Mouse (Mus musculus) MEL (cell line): ENCODE results near the gene Sult1d1. TPM values are rescaled to one million over a fixed set of nuclear protein-coding genes. Genes with fewer than 3 reads are reported as not detected.

Experiments used
- DNase-seq: peaks from one replicate; pipeline ENCODE4 v3.0.0; 2011; ENCODE audit warnings: low read depth, low spot score
- H3K27ac ChIP-seq: 2 replicates; pipeline ENCODE4 v1.5.1; 2012; ENCODE audit warnings: low read depth, mild to moderate bottlenecking, control low read depth, low read length, moderate library complexity; ENCODE audit not compliant: control insufficient read depth
- H3K27me3 ChIP-seq, 2 experiments: fragments of 150-350 bp in 1 of 2; sonication (generic) in 1 of 2; 2 replicates each; pipeline ENCODE4 v1.6.1; 2012; ENCODE audit warnings: low read length in 2 of 2, mild to moderate bottlenecking in 2 of 2, improper control_type of control experiment in 1 of 2, moderate library complexity in 1 of 2; ENCODE audit not compliant: insufficient read depth in 2 of 2, control insufficient read depth in 1 of 2
- H3K36me3 ChIP-seq, 2 experiments: 2 replicates each; pipeline ENCODE4 v1.6.1; 2012 to 2014; ENCODE audit warnings: low read length in 2 of 2, improper control_type of control experiment in 1 of 2, inconsistent platforms in 1 of 2, mild to moderate bottlenecking in 1 of 2; ENCODE audit not compliant: insufficient read depth in 2 of 2, control insufficient read depth in 1 of 2
- H3K4me1 ChIP-seq, 2 experiments: fragments of 150-350 bp in 1 of 2; sonication (generic) in 1 of 2; 2 replicates each; pipeline ENCODE4 v1.6.1; 2012; ENCODE audit warnings: low read length in 2 of 2, improper control_type of control experiment in 1 of 2, mild to moderate bottlenecking in 1 of 2; ENCODE audit not compliant: insufficient read depth in 2 of 2, control insufficient read depth in 1 of 2
- H3K4me3 ChIP-seq, 2 experiments: fragments of 150-350 bp in 1 of 2; sonication (generic) in 1 of 2; 2 replicates each; pipeline ENCODE4 v1.5.1; 2012; ENCODE audit warnings: low read depth in 2 of 2, low read length in 2 of 2, mild to moderate bottlenecking in 2 of 2, moderate library complexity in 2 of 2, control low read depth in 1 of 2, improper control_type of control experiment in 1 of 2; ENCODE audit not compliant: control insufficient read depth in 1 of 2, insufficient read depth in 1 of 2
- H3K79me2 ChIP-seq: 2 replicates; pipeline ENCODE4 v1.6.1; 2012; ENCODE audit warnings: mild to moderate bottlenecking, low read length, moderate library complexity; ENCODE audit not compliant: control insufficient read depth, poor library complexity, insufficient read depth
- H3K9ac ChIP-seq: 2 replicates; pipeline ENCODE4 v1.6.1; 2012; ENCODE audit warnings: low read depth, mild to moderate bottlenecking, control low read depth, low read length, moderate library complexity; ENCODE audit not compliant: control insufficient read depth, poor library complexity, severe bottlenecking
- H3K9me3 ChIP-seq: fragments of 150-350 bp; sonication (generic); replicated peaks from 2 replicates; pipeline ENCODE4 v1.6.1; 2012; ENCODE audit warnings: mild to moderate bottlenecking, low read length, improper control_type of control experiment, moderate library complexity; ENCODE audit not compliant: insufficient read depth
- BHLHE40 ChIP-seq: IDR thresholded peaks from 2 replicates; pipeline ENCODE4 v1.6.1; 2012; ENCODE audit warnings: low read depth, mild to moderate bottlenecking, inconsistent platforms, low read length, improper control_type of control experiment, borderline replicate concordance
- CHD1 ChIP-seq: IDR thresholded peaks from 2 replicates; pipeline ENCODE4 v1.6.1; 2012; ENCODE audit warnings: low read depth, mild to moderate bottlenecking, inconsistent platforms, low read length, improper control_type of control experiment
- CHD2 ChIP-seq: IDR thresholded peaks from 2 replicates; pipeline ENCODE4 v1.6.1; 2011; ENCODE audit warnings: low read length, improper control_type of control experiment
- CTCF ChIP-seq, 3 experiments: IDR thresholded peaks in 2 of 3; conservative IDR thresholded peaks in 1 of 3; 2 replicates each; pipeline ENCODE4 v1.5.1; 2011 to 2012; ENCODE audit warnings: low read length in 3 of 3, low read depth in 2 of 3, mild to moderate bottlenecking in 2 of 3, improper control_type of control experiment in 1 of 3, inconsistent platforms in 1 of 3, mixed read lengths in 1 of 3, moderate library complexity in 1 of 3; ENCODE audit not compliant: control insufficient read depth in 1 of 3, insufficient read depth in 1 of 3, poor library complexity in 1 of 3, severe bottlenecking in 1 of 3
- ELF1 ChIP-seq: IDR thresholded peaks from 2 replicates; pipeline ENCODE4 v1.6.1; 2014; ENCODE audit warnings: low read depth, mild to moderate bottlenecking, inconsistent platforms, low read length, improper control_type of control experiment, moderate library complexity
- EP300 ChIP-seq, 2 experiments: IDR thresholded peaks; 2 replicates each; pipeline ENCODE4 v1.6.1; 2011; ENCODE audit warnings: improper control_type of control experiment in 2 of 2, low read length in 2 of 2, low read depth in 1 of 2, mild to moderate bottlenecking in 1 of 2
- GABPA ChIP-seq: IDR thresholded peaks from 2 replicates; pipeline ENCODE4 v1.6.1; 2012; ENCODE audit warnings: low read depth, mild to moderate bottlenecking, inconsistent platforms, low read length, improper control_type of control experiment, moderate library complexity
- GATA1 ChIP-seq: IDR thresholded peaks from 2 replicates; pipeline ENCODE4 v1.6.1; 2011; ENCODE audit warnings: low read depth, low read length, improper control_type of control experiment
- HCFC1 ChIP-seq: IDR thresholded peaks from 2 replicates; pipeline ENCODE4 v1.6.1; 2012; ENCODE audit warnings: low read depth, mild to moderate bottlenecking, inconsistent platforms, low read length, improper control_type of control experiment, moderate library complexity
- JUND ChIP-seq: IDR thresholded peaks from 2 replicates; pipeline ENCODE4 v1.6.1; 2011; ENCODE audit warnings: low read depth, mild to moderate bottlenecking, improper control_type of control experiment, low read length
- MAX ChIP-seq: IDR thresholded peaks from 2 replicates; pipeline ENCODE4 v1.6.1; 2011; ENCODE audit warnings: low read length, improper control_type of control experiment
- MAZ ChIP-seq: IDR thresholded peaks from 2 replicates; pipeline ENCODE4 v1.6.1; 2012; ENCODE audit warnings: low read depth, mild to moderate bottlenecking, inconsistent platforms, low read length, improper control_type of control experiment
- MEF2A ChIP-seq: IDR thresholded peaks from 2 replicates; pipeline ENCODE4 v1.6.1; 2014; ENCODE audit warnings: low read depth, mild to moderate bottlenecking, inconsistent platforms, low read length, improper control_type of control experiment; ENCODE audit not compliant: poor library complexity, insufficient replicate concordance, severe bottlenecking; ENCODE audit errors: extremely low read depth
- MXI1 ChIP-seq: IDR thresholded peaks from 2 replicates; pipeline ENCODE4 v1.6.1; 2011; ENCODE audit warnings: mild to moderate bottlenecking, low read depth, low read length, improper control_type of control experiment
- MYC ChIP-seq: IDR thresholded peaks from 2 replicates; pipeline ENCODE4 v1.6.1; 2011; ENCODE audit warnings: low read depth, mild to moderate bottlenecking, low read length, improper control_type of control experiment, moderate library complexity
- NELFE ChIP-seq: IDR thresholded peaks from 2 replicates; pipeline ENCODE4 v1.6.1; 2011; ENCODE audit warnings: low read depth, low read length, improper control_type of control experiment
- NRF1 ChIP-seq: IDR thresholded peaks from 2 replicates; pipeline ENCODE4 v1.6.1; 2014; ENCODE audit warnings: low read depth, mild to moderate bottlenecking, inconsistent platforms, low read length, improper control_type of control experiment, moderate library complexity; ENCODE audit not compliant: poor library complexity, insufficient read depth, severe bottlenecking
- POLR2A ChIP-seq, 2 experiments: IDR thresholded peaks; 2 replicates each; pipeline ENCODE4 v1.6.1; 2011 to 2012; ENCODE audit warnings: low read length in 2 of 2, mild to moderate bottlenecking in 2 of 2, control low read depth in 1 of 2, improper control_type of control experiment in 1 of 2, low read depth in 1 of 2, moderate library complexity in 1 of 2; ENCODE audit not compliant: control insufficient read depth in 1 of 2, insufficient read depth in 1 of 2, poor library complexity in 1 of 2
- RCOR1 ChIP-seq: IDR thresholded peaks from 2 replicates; pipeline ENCODE4 v1.6.1; 2012; ENCODE audit warnings: low read depth, mild to moderate bottlenecking, inconsistent platforms, low read length, improper control_type of control experiment
- SIN3A ChIP-seq: IDR thresholded peaks from 2 replicates; pipeline ENCODE4 v1.6.1; 2012; ENCODE audit warnings: low read length, improper control_type of control experiment, inconsistent platforms
- SMC3 ChIP-seq: IDR thresholded peaks from 2 replicates; pipeline ENCODE4 v1.6.1; 2011; ENCODE audit warnings: low read depth, low read length, improper control_type of control experiment
- TAL1 ChIP-seq: IDR thresholded peaks from 2 replicates; pipeline ENCODE4 v1.6.1; 2012; ENCODE audit warnings: mild to moderate bottlenecking, inconsistent platforms, low read length, moderate library complexity, mixed read lengths
- TBP ChIP-seq: IDR thresholded peaks from 2 replicates; pipeline ENCODE4 v1.8.0; 2011; ENCODE audit warnings: low read depth, low read length, improper control_type of control experiment
- TCF12 ChIP-seq: IDR thresholded peaks from 2 replicates; pipeline ENCODE4 v1.6.1; 2014; ENCODE audit warnings: low read depth, mild to moderate bottlenecking, inconsistent platforms, low read length, improper control_type of control experiment, moderate library complexity
- UBTF ChIP-seq: IDR thresholded peaks from 2 replicates; pipeline ENCODE4 v1.6.1; 2012; ENCODE audit warnings: low read depth, mild to moderate bottlenecking, inconsistent platforms, low read length, improper control_type of control experiment, moderate library complexity, borderline replicate concordance; ENCODE audit not compliant: insufficient read depth
- ZC3H11A ChIP-seq: IDR thresholded peaks from 2 replicates; pipeline ENCODE4 v1.6.1; 2012; ENCODE audit warnings: low read depth, mild to moderate bottlenecking, inconsistent platforms, low read length, improper control_type of control experiment
- ZMIZ1 ChIP-seq: IDR thresholded peaks from 2 replicates; pipeline ENCODE4 v1.6.1; 2012; ENCODE audit warnings: low read depth, mild to moderate bottlenecking, inconsistent platforms, low read length, improper control_type of control experiment, moderate library complexity
- ZNF384 ChIP-seq: IDR thresholded peaks from 2 replicates; pipeline ENCODE4 v1.6.1; 2012; ENCODE audit warnings: low read depth, mild to moderate bottlenecking, inconsistent platforms, low read length, improper control_type of control experiment
- polyA plus RNA-seq, 2 experiments: library from polyadenylated mRNA; stranded (reverse) in 1 of 2; unstranded in 1 of 2; fragments of >175 nt in 1 of 2; fragments of >200 nt in 1 of 2; gene quantifications; 2 replicates each; pipeline versions ENCODE4 v1.2.1 to v1.2.4; 2012; ENCODE audit warnings: low replicate concordance in 2 of 2, low read depth in 1 of 2; ENCODE audit not compliant: insufficient read length in 2 of 2, insufficient read depth in 1 of 2, missing spikeins in 1 of 2
- total RNA-seq: library from RNA; depleted of rRNA; stranded (reverse); fragments of 300-350 nt; gene quantifications from 2 replicates; pipeline ENCODE4 v1.2.3, GENCODE M21; 2012

The Sult1d1 gene
- total and polyA plus RNA-seq, 3 experiments: not detected

DNA sequence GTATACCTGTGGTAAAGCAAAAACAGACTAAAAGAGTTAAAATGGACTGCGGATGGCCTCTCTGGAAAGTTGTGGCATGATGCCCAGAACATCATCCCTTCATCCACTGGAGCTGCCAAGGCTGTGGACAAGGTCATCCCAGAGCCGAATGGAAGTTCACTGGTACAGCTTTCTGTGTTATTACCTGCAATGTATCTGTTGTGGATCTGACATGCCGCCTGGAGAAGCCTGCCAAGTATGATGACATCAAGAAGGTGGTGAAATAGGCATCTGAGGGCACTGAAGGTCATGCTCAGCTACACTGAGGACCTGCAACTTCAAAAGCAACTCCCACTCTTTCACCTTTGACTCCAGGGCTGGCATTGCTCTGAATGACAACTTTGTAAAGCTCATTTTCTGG lies 32.2 kb upstream of the Sult1d1 start:
- H3K4me3 ChIP-seq: no peak overlapping the region
- no peak for DNase-seq

DNA sequence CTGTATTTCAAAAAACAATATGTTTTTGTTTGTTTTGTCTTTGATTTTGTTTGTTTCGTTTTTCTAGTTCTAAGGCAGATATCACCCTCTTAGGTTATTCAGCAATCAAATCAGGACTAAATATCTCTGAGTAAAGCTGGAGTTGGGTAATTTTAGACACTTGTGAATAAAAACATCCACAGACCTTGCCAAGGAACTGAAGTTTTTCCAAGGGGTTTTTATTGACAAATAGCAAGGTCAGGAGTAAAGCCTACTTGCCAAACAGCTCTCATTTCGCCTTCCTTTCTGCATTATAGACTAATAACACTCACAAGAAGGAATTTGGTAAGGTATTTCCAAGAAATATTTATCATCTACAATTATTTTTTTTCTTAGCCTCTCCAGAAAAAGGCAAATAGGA lies 29.1 kb upstream of the Sult1d1 start:
- Histone ChIP-seq H3K27me3 (no peaks in the 10 kb centered on the region), H3K9ac (no peak overlapping the region), H3K4me1 (no peaks in the 10 kb centered on the region), H3K79me2 (no peaks in the 10 kb centered on the region), H3K36me3 (no peaks in the 10 kb centered on the region), H3K27ac (no peak overlapping the region), H3K4me3 (no peak overlapping the region), H3K9me3 (no peaks in the 10 kb centered on the region)
- no peak for DNase-seq
- TF ChIP-seq UBTF: no peak
- no peak for TF ChIP-seq NELFE
- TF ChIP-seq CHD1: no peak
- TF ChIP-seq GATA1: no peak
- no peak for TF ChIP-seq MAZ
- TF ChIP-seq GABPA: no peak
- TF ChIP-seq MEF2A: no peak
- no peak for TF ChIP-seq TBP
- TF ChIP-seq MAX: no peak
- TF ChIP-seq ZC3H11A: no peak
- no peak for TF ChIP-seq TCF12
- TF ChIP-seq SMC3: no peak
- no peak for TF ChIP-seq JUND
- no peak for TF ChIP-seq SIN3A
- no peak for TF ChIP-seq HCFC1
- TF ChIP-seq MXI1: no peak
- no peak for TF ChIP-seq MYC
- no peak for TF ChIP-seq ZMIZ1
- no peak for TF ChIP-seq NRF1

More for the DNA sequence above, 32.2 kb upstream of the Sult1d1 start:
- no peaks in the 10 kb centered on the region for H3K79me2 ChIP-seq
- H3K27ac ChIP-seq: no peak overlapping the region
- H3K9ac ChIP-seq: no peak overlapping the region
- H3K27me3 ChIP-seq: no peaks in the 10 kb centered on the region
- TF ChIP-seq ZMIZ1 (no peak), GATA1 (no peak), MAX (no peak), CTCF (IDR thresholded peaks at IDR 0.05 in 2 of 3, conservative IDR thresholded peaks at IDR 0.05 in 1 of 3; ENCODE audit: control insufficient read depth in 1 of 3, insufficient read depth in 1 of 3, low read depth in 2 of 3, low read length in 3 of 3, poor library complexity in 1 of 3, severe bottlenecking in 1 of 3) (no peak), NRF1 (no peak), CHD2 (no peak), CHD1 (no peak), BHLHE40 (no peak), POLR2A (IDR thresholded peaks at IDR 0.05; ENCODE audit: control insufficient read depth in 1 of 2, insufficient read depth in 1 of 2, low read depth in 1 of 2, low read length in 2 of 2, poor library complexity in 1 of 2) (no peak), RCOR1 (no peak), ZNF384 (no peak), TAL1 (no peak), SIN3A (no peak), NELFE (no peak), EP300 (IDR thresholded peaks at IDR 0.05; ENCODE audit: low read depth in 1 of 2, low read length in 2 of 2) (no peak), ELF1 (no peak), HCFC1 (no peak)
- no peaks in the 10 kb centered on the region for H3K36me3 ChIP-seq
- H3K9me3 ChIP-seq: no peaks in the 10 kb centered on the region
- no peaks in the 10 kb centered on the region for H3K4me1 ChIP-seq
